Mouse (Mus musculus): ENCODE results near the gene Rad54l. TPM values are rescaled to one million over a fixed set of nuclear protein-coding genes. Genes with fewer than 3 reads are reported as not detected.
A peak's percentile ranks its signal among the peaks of the same experiment; 100 is the strongest.

Rad54l gene
- total RNA-seq (2021), result under 1 TPM; 0.54 to 0.99 TPM

DNA sequence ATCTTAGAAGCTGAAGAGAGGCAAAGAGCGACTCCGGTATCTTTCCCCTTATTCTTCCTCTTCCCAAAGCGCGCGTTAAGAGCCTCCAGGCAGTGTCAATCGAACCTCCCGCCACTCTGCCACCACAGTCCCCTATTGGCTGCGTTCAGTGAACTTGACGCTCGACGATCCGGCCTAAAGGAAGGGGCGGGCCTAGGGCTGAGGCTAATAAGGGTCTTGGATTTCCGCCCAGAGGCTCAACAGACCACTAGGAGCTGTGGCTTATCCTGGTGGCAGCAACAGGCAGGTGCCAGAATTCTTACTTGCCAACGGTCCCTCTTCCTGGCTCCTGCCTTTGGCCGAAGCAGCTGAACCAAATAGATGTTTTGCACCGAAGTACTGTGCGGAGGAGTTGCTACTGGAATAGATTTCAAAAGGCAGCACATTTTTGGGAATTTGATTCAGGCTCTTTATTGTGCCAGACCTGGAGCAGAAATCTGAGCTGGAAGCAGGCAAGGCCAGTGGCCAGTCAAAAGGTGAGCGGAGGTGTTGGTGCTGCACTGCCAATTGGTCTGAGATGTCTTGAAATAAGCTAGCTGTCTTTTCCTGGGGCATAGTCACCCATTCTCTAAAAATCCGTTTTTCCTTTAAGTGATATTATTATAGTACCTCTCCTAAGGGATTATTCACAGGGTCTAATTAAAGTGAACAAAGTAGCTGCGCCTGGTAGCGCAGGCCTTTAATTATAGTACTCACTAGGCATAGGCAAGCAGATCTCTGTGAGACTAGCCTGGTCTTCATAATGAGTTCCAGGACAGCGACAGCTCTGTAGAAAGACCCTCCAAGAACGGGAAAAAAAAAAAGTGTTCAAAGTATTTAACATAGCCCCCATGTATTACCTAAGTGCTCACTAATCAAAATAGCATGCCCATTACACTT, at the start of gene Rad54l, which contains the start of gene Pomgnt1:
TSS of gene Rad54l (minus strand) at position 89 of the 918 bp plus-strand sequence.
TSS of gene Pomgnt1 (plus strand) at position 239 of the 918 bp plus-strand sequence.
- DNase-seq (ENCODE audit: extremely low spot score in 1 of 2, low spot score in 1 of 2), result peak; percentile 47 to 67

- no peak for DNase-seq (ENCODE audit: extremely low spot score in 1 of 2, low spot score in 1 of 2)
Observed at GRCm38 (mm10) chr4:116173072-116173471, 49.6 kb upstream of the Rad54l start, which contains the start of the genes 1700042G07Rik and Gm49337. TSS of gene 1700042G07Rik (plus strand) at chr4:116173372. TSS of gene Gm49337 (plus strand) at chr4:116173384.

GRCm38 (mm10) chr4:116169353-116169672, 45.8 kb upstream of the Rad54l start:
- no peak for DNase-seq (ENCODE audit: extremely low spot score in 1 of 2, low spot score in 1 of 2)

DNA sequence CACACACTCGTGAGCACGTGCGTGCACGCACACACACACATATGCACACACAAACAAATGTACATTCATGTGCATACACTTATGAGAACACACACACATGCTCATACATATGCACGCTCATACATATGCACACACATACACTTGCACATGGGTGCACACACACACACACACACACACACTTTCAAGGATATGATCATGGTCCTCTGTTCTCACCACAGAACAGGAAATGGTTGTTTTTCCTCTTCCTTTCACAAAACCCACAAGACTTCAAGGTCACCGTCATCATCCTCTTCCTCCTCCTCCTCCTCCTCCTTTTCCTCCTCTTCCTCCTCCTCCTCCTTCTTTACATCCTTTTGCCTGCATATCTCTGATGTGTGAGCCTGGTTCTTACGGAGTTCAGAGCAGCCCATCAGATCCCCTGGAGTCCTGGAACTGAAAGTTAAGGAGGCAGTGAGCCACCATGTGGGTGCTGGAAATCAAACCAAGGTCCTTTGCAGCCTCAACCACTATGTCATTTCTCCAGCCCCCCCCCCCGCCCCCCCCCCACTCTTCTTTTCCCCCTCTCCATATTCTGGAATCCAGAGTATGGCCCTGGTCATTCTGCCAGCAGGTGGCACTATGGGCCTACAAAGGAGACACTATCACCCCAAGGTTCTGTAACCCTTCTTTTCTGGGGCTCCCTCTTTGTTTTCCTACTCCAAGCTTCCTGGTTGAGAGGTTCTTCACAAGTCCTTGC, 45.3 kb upstream of the Rad54l start:
- peak in 1 of 2 experiments; percentile 90 for DNase-seq (ENCODE audit: extremely low spot score in 1 of 2, low spot score in 1 of 2)

DNA sequence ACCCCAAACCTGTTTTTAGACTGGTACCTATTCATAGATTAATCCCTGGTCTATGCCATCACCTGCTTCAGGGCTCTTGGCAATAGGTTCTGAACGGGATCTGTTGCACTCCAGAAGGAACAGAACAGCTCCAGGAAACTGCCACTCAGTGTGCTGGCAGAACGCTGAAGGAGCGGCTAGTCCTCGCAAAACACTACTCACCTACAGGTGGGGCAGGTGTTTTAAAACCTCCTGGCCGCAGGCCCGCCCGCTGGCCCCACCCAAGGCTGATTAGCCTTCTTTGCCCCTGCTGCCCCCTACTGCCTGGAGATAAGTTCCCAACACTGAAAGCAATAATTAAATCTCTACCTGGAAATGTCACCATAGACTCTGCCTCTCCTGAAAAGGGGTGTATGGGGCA, 43.9 kb upstream of the Rad54l start, which contains the start of gene Tspan1:
TSS of gene Tspan1 (minus strand) at position 198 of the 400 bp plus-strand sequence.
- DNase-seq (ENCODE audit: extremely low spot score in 1 of 2, low spot score in 1 of 2), result no peak

- no peak for DNase-seq (ENCODE audit: extremely low spot score in 1 of 2, low spot score in 1 of 2)
Observed at GRCm38 (mm10) chr4:116165708-116166407, 42.4 kb upstream of the Rad54l start.

DNA sequence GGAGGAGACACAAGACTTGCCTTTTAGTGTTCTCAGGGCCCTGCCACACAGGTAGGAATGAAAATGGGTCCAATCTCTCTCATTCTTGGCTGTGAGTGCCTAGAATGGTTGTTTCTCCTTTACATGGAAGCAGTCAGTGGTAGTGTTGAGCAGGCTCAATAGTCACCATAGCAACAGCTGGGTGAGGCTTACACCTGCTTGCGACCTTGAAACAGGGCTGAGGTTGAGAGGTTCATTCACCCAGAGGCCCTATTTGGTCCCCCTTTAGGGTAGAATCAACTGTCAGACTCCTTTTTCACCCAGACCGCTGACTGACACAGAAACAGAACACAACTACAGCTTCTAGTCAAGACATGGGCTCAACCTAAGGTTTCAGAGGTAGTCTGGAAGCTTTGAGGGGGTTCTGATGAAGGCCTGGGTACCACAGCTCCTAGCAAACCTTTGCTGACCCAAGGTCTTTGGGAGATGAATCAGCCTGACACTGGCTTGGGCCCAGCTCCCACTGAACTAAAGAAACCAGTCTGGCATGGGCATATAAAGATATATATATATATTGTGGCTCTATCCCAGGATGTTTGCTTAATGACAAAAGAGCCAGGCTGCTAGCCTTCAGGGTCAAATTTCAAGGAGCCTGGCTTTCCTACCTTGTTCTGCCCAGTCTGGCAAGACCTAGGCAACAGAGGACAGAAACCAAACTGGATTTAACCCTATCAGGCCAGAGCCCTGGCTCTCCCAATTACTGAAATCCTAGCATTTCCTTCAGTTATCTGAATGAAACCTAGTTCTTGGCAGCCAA, 41.5 kb upstream of the Rad54l start:
- DNase-seq (ENCODE audit: extremely low spot score in 1 of 2, low spot score in 1 of 2), result no peak

- DNase-seq (ENCODE audit: extremely low spot score in 1 of 2, low spot score in 1 of 2), result no peak
Observed at GRCm38 (mm10) chr4:116162142-116162541, 38.7 kb upstream of the Rad54l start.

DNA sequence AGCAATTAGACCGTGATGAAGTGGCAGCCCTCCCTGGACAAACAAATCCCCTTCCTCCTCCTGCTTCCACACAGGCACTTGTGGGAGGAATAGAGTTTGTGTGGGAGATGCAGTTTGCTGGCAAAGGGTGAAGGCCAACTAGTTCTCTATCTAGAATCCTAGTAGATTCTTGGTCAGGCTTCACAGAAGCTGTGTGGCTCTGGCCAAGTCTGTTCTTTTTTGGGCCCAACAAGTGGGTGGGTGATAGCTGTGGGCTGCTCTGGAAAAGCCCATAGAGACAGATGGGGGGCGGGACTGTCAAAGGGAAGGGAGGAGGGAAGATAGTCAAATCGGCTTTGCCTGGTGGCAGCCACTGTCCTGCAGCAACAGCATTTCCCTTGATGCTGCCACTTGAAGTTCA, 37.3 kb upstream of the Rad54l start:
- peak in 1 of 2 experiments; percentile 37 for DNase-seq (ENCODE audit: extremely low spot score in 1 of 2, low spot score in 1 of 2)

DNA sequence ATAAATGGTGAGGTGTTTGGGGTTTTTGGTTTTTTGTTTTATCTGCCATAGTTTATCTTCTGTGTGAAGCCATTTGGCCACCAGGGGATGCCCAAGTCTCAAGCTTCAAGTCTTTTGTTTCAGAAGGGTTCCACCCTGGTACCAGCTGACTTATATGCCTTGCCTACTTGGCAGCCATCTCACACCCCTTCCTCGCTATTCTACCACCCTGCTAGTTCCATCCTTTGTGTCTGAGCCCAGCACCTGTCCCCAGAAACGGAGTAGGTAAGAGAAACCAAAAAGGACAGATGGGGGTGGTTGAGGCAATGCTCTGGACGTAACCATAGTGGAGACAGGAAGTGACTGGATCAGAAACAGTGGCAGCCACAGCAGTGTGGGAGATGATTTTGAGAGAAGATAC, 36.4 kb upstream of the Rad54l start:
- no peak for DNase-seq (ENCODE audit: extremely low spot score in 1 of 2, low spot score in 1 of 2)

- no peak for DNase-seq (ENCODE audit: extremely low spot score in 1 of 2, low spot score in 1 of 2)
Observed at GRCm38 (mm10) chr4:116157882-116158281, 34.4 kb upstream of the Rad54l start.

GRCm38 (mm10) chr4:116152702-116153101, 29.2 kb upstream of the Rad54l start:
- no peak for DNase-seq (ENCODE audit: extremely low spot score in 1 of 2, low spot score in 1 of 2)

DNA sequence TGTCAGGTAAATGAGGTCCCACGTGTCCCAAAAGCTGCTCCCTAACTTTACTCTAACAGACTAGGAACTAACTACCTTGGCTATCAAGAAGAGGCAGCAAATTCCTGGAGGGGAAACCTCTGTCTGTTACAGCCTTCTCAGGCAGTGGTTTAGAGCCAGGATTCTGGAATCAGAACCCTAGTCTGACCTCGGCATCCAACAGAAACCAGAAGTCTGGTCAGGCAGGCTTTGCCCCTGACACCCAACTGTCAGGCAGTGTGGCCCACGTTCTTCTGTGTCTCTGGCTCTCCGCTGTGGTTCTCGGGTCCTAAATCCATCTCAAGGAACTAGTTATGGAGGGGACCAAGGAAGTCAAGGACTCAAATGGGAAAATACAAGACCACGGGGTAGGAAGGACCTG, 27.7 kb upstream of the Rad54l start, which contains the start of gene Lurap1:
TSS of gene Lurap1 (minus strand) at position 101 of the 400 bp plus-strand sequence.
- no peak for DNase-seq (ENCODE audit: extremely low spot score in 1 of 2, low spot score in 1 of 2)

DNA sequence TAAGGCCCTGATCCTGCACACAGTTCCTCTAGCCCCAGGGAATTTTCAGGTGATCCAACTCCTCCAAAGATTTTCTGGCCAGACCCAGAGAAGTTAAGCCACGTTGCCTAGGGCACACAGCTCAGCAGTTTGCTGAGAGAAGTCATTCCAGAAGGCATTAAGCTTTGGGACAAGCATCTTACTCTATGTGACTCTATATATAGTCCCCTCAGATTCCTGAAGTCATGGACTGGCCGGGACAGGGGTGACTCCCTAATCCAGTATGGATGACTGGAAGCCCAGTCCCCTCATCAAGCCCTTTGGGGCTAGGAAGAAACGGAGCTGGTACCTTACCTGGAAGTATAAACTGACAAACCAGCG, 27.4 kb upstream of the Rad54l start:
- DNase-seq (ENCODE audit: extremely low spot score in 1 of 2, low spot score in 1 of 2), result no peak

DNA sequence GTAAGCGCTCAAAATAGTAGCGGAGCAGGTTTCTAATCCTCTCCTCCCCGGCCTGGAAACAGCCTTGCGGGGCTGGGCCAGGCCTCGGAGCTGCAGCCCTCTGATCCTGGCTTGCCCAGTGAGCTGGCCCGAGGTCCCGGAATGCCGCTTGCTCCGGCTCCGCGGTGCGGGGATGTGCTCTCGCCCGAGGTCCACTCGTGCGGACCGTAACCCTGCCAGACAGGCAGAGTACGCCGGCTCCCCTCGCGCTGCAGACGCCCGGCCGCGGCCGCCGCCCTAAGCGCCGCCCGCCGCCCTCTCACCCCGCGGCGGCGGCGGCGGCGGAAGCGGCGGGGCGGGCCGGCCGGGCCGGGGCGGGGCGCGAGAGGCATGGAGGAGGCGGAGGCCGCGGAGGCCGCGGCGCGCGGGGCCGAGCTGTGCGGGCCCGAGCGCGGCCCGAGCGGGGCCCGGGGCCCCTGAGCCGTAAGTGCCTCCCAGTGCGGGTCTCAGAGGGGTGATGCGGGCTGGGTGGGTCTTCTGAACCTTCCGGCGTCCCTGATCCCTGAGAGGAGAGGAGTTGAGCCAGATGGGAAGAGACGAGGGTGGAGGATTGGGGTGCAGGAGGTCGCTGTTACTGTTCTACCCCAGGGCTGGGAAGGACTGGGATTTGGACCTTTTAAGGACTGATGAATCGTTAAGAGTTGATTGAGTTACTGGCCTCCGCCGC, 26.8 kb upstream of the Rad54l start:
- DNase-seq (ENCODE audit: extremely low spot score in 1 of 2, low spot score in 1 of 2), result peak; percentile 49 to 51

GRCm38 (mm10) chr4:116149812-116150155, 26.3 kb upstream of the Rad54l start:
- DNase-seq (ENCODE audit: extremely low spot score in 1 of 2, low spot score in 1 of 2), result no peak

- DNase-seq (ENCODE audit: extremely low spot score in 1 of 2, low spot score in 1 of 2), result peak; percentile 71 to 76
Observed at GRCm38 (mm10) chr4:116143891-116144717, 20.6 kb upstream of the Rad54l start.

GRCm38 (mm10) chr4:116143317-116143811, 19.9 kb upstream of the Rad54l start:
- no peak for DNase-seq (ENCODE audit: extremely low spot score in 1 of 2, low spot score in 1 of 2)
